Mouse (Mus musculus): Measurements from ENCODE around the gene Aldh16a1.
"Not testable (repeated sequence)": the region's sequence is repeated elsewhere in the genome, so short reads cannot be mapped to it uniquely, and the experiment has no call there.

Aldh16a1 gene

DNA sequence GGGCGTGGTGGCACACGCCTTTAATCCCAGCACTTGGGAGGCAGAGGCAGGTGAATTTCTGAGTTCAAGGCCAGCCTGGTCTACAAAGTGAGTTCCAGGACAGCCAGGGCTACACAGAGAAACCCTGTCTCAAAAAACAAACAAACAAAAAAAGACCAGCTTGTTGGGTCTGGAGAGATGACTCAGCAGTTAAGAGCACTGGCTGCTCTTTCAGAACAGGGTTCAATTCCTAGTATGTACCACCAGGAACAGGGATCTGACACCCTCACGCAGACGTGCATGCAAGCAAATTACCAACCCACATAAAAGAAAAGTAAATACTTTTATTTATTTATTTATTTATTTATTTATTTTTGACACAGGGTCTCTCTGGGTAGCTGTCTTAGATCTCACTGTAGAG lies 44.3 kb downstream of the Aldh16a1 start:
- DNase-seq, result not testable (repeated sequence)

DNA sequence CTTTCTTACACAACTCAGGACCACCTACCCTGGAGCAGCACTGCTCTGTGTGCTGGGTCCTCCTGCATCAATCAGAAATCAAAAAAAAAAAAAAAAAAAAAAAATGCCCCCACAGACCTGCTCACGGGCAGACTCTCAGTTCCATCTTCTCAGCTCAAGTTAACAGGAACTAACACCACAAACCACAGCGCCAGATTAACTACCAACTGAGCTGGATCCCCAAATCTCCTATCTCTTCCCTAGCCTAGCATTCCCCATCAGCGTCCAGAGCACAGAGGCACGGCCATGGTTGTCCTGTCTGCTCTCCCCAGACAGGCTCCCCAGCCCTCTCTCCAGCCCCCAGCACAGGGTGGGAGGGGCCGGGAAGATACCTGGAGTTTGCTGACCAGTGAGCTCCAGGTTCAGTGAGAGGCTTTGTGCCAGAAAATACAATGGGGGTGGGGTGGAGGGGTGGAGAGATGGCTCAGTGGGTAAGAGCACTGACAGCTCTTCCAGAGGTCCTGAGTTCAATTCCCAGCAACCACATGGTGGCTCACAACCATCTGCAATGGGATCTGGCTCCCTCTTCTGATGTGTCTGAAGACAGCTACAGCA lies 47.2 kb downstream of the Aldh16a1 start:
- DNase-seq, result no peak

DNA sequence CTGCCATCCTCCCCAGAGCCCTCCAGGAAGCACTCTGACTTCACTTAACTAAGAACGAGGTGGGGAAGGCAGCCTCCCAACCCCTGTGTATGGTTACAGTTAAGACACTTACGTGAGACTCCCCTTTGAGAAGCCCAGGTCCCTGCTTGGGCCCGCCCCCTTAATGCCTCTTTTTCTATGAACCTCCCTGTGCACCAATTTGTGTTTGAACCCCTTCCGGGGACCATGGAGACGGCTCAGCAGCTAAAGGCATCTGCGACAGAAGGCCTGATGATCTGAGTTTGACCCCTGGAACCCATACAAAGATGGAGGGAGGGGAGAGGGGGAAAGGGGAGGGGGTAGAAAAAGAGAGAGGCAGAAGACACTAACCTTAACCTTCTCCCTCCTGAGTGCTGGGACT lies 47.9 kb downstream of the Aldh16a1 start:
- DNase-seq, result no peak

DNA sequence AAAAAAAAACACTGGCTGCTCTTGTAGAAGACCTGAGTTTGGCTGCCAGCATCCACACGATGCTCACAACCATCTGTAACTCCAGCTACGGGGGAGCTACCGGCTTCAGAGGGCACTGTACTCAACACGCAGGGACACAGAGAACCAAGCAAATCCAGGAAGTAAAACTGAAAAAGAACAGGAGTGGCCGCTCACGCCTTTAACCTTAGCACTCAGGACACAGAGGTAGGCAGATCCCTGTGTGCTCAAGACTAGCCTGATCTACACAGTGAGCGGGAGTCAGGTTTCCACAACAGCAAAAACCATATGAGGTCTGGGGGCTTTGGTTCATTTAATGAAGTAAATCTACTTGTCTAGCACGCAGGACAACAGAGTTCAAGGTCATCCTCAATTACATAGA lies 48.9 kb downstream of the Aldh16a1 start:
- DNase-seq, result no peak

DNA sequence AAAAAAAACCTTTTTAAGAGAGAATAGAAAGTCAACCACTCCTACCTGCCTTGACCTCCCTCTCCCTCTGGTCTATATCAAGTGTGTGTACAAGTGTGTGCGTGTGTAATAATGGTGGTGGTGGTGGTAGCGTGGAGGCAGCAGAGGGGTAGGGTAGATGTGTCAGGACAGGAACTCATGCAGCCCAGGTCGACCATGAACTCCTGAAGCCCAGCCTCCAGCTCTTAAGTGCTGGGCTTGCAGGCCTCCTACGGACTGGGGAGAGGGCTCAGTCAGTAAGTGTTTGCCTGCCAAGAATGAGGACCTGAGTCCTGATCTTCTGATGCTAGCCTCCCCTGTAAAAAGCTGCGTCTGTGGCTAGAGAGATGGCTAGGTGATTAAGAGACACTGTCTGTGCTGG lies 49.4 kb downstream of the Aldh16a1 start:
- no peak for DNase-seq

DNA sequence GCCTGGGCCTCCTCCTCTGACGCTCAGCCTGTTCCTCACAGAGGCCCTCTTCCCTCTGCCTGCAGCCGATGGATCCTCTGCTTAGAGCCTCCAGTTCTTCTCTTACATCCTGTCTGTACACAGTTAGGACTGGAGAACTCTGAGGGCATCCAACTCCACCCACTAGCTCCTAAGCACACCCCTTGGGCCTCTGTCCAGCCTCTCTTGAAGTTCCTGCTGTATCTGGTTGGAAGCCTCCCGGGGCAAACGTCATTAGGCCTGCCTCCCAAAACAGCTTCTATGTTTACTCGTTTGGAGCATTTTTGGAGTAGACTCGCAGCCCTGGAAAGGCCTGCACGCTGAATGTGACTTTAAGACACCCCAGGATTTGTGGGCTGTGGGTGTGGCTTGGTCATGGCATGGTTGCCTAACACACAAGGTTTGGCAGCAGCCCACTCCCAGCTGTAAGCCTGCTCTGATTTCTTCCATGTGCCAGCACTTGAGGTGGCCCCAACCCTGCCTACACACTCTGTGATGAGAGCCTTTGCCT lies 50.7 kb downstream of the Aldh16a1 start, which contains the start of gene Fcgrt:
Gene Fcgrt, minus strand, starts transcription at position 200 of the 529 bp plus-strand sequence.
- peak; percentile 96 for DNase-seq

DNA sequence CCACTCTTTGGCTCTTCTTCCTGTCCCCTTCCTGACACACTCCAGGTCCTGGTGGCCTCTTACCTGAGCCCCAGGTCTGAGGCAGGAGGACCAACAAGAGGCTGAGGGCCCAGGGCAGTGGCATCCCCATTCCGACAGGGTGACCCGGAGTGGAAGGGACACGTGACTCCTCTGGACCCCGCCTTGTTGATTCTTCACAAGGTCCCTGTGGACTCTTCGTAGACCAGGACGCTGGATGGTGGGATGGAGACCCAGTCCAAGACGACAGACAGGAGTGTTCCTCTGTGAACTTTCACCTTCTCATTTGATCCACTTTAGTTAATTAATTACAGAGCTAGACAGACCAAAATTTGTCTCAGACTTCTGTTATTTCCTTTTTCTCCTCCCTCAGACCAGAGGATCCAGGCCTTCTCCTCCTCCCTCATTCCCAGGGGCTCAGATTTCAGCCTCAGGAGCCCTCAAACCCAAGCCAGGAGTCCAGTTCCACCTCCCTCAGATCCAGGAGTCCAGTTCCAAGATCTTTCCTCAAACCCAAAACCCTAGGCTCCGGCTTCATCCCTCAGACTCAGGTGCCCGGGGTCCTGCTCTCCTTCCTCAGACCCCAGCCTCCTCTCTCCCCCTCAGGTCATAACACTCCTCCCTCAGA lies 51.3 kb downstream of the Aldh16a1 start:
- peak; percentile 53 for DNase-seq

DNA sequence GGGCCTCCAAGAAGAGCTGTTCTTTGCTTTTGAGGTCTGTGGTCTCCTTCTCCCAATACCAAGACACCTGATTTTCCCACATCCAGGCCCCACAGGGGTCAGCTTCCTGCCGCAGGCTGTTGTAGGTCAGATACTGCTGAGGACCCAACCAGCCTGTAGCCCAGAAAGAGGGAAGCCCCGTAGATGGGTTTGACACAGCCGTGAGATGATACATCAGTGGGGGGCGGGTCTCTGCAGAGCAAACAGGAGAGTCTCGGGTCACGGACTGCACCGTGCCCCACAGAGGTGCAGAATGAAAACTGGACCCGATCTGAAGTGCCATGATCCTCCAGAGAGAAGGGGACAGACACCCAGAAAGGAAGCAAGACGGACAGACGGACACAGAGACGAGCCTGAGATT lies 51.9 kb downstream of the Aldh16a1 start:
- DNase-seq, result no peak

DNA sequence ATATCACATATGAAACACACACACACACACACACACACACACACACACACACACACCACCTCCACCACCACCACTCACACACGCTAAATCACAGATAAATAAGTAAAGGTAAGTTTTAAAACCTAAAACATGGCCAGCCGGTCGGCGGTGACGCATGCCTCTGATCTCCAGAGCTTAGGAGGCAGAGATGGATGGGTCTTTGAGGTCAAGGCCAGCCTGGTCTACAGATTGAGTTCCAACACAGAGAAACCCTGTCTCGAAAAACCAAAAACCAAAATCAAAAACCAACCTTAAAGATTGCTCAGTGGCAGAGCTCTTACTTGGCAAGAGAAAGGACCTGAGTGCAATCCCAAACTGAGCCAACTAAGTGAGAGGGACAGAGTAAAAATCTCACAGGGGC lies 54.3 kb downstream of the Aldh16a1 start:
- DNase-seq, result no peak

DNA sequence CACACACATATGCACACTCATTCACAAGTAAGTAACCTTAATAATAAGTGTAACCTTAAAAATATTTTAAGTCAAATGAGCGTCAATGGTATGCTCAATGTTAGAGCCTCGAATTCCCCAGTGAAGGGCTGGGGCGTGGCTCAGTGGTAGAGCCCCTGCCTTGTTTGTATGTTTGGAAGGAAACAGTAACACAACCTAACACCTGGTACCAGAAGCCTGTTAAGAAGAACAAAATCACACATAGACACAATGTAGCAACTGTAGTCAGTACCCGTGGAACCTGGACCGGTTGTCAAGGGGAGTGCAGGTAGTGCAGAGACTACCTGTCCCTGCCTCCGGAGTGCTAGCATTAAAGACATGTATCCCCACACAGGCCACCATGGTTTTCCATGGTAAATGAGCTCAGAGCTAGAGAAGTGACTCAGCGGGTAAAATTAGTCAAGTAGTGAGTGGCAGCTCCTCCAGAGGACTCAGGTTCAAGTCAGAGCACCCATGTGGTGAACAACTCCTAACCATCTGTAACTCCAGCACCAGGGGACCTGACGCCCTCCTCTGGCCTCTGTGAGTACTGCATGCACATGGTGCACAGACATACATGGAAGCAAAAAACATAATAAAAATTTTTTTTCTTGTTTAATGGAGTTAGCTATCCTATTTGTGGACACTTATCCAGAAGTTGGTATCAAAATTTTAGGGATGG lies 55.7 kb downstream of the Aldh16a1 start:
- no peak for DNase-seq

DNA sequence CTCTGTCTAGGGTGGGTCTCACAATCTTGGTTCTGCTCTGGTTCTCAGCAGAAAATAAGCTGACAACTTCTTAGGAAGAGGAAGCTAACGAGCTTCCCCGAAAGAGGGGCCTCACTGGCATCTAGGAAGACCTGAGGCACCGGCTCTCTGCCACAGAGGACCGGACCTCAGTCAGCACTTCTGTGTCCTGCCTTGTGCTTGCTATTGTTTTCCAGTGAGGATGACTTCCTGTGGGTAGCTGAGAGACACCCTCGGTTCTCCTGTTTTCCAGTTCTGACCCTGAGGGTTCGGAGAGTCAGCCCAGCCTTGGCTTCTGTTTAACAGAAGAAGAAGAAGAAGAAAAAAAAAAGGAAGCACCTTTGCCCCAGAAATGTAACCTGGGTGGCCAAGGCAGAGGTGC lies 56.9 kb downstream of the Aldh16a1 start:
- DNase-seq, result peak; percentile 50

DNA sequence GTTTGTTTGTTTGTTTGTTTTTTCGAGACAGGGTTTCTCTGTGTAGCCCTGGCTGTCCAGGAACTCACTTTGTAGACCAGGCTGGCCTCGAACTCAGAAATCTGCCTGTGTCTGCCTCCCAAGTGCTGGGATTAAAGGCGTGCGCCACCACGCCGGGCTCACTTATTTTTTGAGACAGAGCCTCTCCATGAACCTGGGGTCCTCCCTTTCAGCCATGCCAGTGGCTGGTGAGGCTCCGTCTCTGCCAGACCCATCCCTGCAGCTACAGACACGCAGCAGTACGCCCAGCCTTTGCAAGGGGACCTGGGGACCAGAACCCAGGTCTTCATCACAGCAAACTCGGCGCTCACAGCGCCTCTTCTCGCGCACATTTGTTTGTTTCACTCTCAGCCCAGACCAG lies 58.4 kb downstream of the Aldh16a1 start:
- DNase-seq, result not testable (repeated sequence)

DNA sequence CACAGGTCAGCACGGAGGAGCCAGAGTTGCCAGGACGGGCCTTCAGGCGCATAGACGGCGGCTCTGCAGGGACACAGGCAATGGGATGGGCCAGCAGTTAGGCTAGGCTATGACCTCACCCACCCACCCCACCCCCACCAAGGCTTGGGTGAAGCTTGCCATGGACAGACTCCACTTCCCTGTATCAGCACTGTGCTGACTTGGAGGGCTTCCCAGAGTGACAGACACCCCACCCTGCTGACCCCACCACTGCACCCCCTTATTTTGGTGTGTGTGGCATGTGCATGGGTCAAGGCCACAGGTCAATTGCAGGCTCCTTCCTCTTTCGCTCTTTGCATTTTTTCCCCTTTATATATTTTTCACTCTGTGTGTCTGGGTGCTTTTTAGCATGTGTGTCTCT lies 59.0 kb downstream of the Aldh16a1 start:
- no peak for DNase-seq

DNA sequence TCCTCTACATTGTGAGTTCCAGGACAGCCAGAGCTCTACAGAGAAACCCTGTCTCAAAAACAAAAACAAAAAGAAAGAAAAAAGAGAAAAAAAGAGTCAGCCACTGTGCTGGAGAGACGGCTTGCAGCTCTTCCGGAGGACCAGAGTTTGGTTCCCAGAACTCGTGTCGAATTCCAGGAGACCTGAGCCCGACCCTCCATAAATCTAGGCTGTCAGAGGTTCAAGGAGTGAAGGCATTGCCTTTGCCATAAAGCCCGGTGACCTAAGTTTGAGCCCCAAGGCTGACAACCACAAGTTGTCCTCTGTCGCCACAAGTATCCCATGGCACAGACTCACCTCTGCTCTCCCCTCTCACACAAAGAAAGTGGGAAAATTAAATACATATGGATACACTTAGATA lies 60.3 kb downstream of the Aldh16a1 start:
- DNase-seq, result no peak

DNA sequence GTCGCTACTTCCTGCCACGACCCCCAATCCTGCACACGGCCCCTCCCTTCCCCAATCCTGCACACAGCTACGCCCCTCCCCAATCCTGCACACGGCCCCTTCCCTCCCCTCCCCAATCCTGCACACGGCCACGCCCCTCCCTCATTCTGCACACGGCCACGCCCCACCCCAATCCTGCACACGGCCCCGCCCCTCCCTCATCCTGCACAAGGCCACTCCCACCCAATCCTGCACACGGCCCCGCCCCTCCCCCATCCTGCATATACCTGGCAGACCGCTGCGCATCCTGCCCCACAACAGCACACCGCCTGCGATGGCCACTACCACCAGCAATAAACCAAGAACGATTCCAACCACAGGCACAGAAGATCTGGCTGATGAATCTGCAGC lies 60.9 kb downstream of the Aldh16a1 start:
- DNase-seq, result no peak

DNA sequence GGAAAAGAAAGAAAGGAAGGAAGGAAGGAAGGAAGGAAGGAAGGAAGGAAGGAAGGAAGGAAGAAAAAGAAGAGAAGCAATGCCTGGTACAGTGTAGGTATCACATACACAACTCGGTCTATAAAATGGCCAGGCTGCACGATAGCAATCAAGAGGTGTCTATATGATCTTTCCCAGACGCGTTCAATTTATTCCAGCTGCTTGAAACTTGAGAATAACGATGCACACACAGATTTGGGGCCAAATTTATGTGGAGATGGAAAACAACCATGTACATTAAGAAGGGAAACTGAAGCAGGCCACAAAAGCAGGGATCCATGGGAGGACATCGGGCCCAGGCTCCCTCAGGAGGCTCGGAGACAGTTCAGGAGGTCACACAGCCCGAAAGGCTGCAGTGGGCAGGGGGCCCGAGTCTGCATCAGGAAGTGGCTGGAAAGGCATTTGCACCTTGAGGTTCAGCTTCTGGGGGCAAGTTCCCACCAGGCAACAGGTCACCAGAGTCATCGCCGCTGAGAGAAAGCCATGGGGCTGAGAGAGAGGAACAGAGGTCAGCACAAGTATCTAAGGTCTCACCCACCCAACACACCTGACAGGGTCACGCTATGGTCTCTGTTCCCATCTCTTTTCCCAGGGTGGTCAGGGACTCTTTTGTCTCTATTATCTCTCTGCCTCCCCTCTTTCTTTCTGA lies 61.4 kb downstream of the Aldh16a1 start:
- DNase-seq, result no peak

DNA sequence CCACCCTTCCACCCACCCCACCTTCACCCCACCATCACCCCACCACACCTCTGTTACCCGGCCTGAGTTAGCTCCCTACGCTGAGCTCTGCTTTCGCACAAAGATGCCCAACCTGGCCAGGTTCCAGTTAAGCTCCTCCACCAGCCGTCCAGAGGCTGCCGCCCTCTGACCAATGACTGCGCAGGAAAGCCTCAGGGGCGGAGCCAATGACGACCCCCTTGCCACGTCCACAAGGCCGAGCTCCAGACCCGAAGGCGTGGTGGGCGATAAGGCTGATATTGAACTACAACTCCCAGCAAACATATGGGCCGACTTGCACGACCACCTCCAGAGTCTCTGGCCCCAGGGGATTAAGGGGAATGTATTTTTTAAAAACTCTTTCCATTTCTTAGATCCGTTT lies 62.3 kb downstream of the Aldh16a1 start, which contains the start of gene Rcn3:
Gene Rcn3, minus strand, starts transcription at position 174 of the 400 bp plus-strand sequence.
- peak; percentile 91 for DNase-seq

DNA sequence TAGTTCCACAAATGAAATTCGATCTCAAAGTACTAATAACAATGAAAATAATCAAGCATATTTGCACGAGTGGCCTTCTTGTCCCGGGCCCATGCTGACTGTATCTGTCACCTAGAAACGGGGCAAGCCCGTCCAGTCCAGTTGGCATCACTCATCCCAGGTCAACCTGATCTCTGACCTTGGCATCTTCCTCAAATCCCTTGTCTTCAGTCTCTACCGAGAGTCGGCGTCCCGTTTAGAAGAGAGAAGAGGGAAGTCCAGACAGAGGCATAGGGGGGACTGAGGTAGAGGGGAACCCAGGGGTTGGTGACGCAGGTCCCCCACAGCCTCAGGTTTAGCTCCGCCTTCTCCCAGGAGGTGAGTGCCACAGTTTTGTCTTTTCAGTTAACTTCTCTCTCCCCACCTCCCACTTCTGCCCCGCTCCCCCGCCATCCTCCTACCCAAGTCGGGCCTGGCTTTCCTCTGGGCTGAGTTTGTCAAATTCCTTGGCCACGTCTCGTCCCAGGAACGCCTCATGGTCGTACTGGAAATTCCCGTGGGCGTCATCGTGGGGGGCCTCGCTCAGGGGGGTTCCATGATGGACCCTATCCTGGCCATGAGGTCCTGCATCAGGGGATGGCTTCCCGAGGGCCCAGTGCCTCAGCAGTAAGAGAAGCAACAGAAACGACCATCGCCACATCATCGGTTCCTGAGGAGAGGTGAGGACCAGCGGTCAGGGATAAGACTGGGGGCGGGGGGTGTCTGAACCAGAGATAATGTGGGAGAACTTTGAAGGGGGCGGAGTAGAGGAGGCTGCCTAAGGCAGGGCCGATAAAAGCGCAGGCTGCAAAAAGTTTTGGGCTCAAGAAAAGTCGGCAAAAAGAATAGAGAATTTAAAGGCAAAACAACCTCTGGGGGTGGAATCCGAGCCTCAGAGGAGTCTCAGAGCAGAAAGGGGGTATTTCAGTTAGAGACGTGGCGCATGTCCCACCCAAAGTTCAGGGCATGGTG lies 63.1 kb downstream of the Aldh16a1 start:
- DNase-seq, result peak; percentile 42

All from kidney, postnatal 14 days (tissue).